Mouse (Mus musculus) adrenal gland, postnatal 14 days (tissue): ENCODE data around the gene Bahd1. TPM values are rescaled to one million over a fixed set of nuclear protein-coding genes. Genes with fewer than 3 reads are reported as not detected.
A peak's percentile ranks its signal among the peaks of the same experiment; 100 is the strongest.

Source experiments
- DNase-seq: peaks from one replicate; pipeline ENCODE4 v3.0.0; 2021; ENCODE audit warnings: mixed read lengths
- long read RNA-seq, 2 experiments: library from polyadenylated mRNA; stranded (forward); transcript quantifications; one replicate each; pipeline ENCODE4 v2.0.0; 2021
- total RNA-seq: library from RNA; stranded (reverse); gene quantifications from 2 replicates; pipeline ENCODE4 v1.2.3, GENCODE M21; 2021

The Bahd1 gene
- 32.3 and 33.7 TPM in 2 replicates for total RNA-seq
- long read RNA-seq, experiment 1, partial matches to known transcripts = 2 of 3 reads
- long read RNA-seq, experiment 1, other reads (novel, unspliced or antisense) = 1 of 3 reads
- long read RNA-seq, experiment 2, partial matches to known transcripts = 3 of 3 reads
- long read RNA-seq, experiment 2, other reads (novel, unspliced or antisense) = 0 of 3 reads

DNA sequence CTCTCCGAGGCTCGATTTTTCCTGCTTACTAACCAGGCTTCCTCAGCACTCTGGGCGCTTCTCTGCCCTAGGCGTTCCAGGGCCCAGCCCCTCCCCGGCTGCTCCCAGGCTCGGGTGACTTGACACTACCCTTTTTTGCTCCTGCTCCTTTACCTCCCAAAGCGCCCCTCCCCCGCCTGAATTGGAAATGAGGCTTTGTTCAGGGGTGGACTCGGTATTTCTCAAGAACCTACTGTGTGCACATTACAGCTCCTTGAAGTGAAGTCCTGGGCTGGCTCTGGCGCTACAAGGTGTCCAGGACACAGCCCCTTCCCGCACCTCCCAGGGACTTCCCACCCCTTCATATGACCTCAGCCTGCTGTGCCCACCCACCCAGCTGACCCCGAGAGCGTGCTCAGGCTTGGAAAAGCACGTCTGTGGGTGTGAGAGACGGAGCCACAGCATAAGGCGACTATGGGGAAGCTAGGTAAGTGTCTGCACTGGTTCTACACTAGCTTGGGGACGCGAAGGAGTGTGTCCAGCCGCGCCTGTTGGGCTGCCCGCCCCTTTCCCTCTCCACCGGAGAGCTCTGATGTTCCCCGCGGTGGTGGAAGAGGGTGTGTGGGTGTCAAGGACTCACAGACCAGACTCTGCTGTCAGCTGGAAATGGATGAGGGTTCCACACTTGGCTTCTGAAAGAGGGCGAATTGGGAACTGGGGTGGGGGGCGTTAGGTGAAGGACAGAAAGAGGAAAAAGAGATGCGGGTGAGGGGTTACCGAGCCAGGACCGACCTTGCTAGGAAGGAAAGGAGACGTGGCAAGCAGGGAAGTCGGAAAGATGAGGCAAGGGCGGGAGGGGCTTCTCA lies at the start of gene Bahd1:
Gene Bahd1 (plus strand): TSS at position 397 of the 845 bp plus-strand sequence.
- DNase-seq = peak; percentile 73

DNA sequence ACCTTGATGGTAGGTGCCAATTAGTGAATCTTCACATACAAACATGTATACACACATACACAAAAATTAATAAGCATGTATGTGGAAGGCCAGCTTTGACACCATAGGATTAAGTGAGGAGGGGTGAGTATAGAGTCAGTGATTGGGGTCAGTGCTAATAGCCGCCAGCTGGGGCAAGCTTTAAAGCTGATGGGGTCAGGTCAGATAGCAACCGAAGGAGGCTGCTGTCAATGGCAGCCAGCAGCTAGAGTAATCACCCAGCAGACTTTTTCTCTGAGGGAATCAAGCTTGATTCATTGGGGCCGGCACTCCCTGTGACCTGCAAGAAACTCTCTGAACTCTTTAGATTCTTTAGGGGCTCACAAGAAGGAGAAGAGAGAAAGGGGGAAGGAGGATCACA lies 48.4 kb upstream of the Bahd1 start:
- no peak for DNase-seq

DNA sequence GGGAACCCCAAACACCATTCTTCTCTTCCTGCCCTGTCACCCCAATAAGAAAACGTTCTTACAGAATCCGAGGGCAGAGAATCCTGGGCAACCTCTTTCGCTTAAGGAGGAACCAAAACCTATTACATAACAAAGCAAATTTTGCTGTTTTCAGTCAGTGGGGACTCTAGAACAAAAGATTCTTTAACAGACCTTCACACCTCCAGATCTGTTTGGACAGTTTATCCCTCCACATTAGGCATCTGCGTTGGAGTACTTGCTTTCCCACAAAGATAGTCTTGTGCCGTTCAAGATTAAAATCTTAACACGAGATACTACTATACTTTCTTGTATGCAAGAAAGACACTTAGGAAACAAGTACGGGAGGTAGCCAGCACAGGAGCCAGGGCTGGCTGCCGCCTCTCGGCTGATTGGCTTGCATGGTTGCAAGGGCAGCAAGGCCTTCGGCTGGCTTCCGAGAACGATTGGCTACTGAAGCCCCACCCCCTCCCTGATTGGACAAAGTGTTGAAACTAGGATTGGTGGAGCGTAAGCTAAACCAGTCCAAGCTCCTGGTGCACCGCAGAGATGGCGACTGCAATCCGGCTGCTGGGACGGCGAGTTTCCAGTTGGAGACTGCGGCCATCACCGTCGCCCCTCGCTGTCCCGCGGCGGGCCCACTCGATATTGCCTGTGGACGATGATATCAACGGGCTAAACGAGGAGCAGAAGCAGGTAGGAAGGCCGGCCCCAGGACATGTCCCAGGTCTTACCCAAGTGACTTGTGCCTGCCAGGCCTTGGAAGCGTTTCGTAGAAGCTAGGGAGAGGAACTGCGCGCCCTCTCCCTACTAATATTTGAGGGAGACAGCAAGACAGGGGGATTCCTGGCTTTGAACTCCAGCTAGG lies 38.5 kb upstream of the Bahd1 start, which contains the start of gene Ivd:
Gene Ivd (plus strand): TSS at position 501 of the 886 bp plus-strand sequence.
- peak; percentile 97 for DNase-seq

DNA sequence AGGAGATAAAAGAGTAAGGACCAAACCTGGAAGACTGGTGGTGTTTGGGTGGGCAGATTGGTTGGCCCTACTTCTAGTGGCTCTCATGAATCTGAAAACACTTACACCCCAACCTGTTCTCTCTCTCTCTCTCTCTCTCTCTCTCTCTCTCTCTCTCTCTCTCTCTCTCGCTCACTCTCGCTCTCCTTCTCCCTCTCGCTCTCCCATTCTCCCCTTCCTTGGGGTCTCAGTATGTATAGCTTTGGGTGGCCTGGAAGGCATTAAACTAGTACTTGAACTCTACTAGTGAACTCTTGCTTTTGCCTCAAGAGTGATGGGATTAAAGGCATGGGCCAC lies 37.9 kb upstream of the Bahd1 start:
- DNase-seq = no peak

DNA sequence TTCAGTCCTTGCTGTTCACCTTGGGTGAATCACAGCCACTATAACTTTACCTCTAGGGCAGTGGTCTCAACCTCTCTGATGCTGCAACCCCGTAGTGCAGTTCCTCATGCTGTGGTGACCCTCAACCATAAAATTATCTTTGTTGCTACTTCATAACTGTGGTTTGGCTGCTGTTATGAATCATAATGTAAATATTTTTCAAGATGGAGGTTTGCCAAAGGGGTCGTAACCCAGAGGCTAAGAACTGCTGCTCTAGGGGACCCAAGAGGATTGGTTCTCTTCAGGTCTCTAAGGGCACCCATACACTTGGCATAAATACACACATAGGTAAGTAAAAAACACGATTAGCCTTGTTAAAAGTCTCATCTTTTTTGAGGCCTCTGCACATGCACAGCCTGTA lies 29.6 kb upstream of the Bahd1 start:
- DNase-seq = no peak

DNA sequence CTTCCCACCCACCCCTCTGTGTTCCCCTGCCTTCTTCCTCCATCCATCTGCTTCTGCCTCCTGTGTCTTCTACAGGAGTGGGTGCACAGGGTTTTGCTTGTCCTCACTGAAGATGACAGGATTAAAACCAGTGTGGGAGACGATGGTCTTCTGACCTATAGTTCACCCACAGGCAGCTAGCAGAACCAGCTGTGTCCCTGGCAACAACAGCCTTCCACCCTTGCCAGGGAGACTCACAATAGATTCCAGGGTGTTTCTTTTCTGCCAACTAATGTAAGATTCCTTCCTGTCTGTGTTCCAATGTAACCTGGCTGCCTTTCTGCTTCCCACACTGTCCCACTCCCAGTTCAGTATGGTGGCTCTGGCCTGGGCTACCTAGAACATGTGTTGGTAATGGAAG lies 29.1 kb upstream of the Bahd1 start:
- DNase-seq = no peak

DNA sequence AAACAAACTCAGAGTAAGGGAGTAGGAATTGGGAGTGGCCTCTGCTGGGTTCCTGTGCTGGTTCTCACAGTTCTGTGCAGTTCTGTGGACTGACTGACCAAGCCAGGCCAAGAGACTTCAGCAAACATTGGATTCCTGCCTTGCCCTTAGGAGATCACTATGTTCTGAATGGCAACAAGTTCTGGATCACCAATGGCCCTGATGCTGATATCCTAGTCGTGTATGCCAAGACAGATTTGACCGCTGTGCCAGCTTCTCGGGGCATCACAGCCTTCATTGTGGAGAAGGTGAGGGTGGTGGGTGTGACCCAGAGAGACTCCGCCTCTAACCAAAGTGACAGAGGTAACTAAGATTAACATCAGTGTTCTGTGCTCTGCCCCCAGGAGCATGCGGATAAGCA lies 27.2 kb upstream of the Bahd1 start:
- DNase-seq = no peak

DNA sequence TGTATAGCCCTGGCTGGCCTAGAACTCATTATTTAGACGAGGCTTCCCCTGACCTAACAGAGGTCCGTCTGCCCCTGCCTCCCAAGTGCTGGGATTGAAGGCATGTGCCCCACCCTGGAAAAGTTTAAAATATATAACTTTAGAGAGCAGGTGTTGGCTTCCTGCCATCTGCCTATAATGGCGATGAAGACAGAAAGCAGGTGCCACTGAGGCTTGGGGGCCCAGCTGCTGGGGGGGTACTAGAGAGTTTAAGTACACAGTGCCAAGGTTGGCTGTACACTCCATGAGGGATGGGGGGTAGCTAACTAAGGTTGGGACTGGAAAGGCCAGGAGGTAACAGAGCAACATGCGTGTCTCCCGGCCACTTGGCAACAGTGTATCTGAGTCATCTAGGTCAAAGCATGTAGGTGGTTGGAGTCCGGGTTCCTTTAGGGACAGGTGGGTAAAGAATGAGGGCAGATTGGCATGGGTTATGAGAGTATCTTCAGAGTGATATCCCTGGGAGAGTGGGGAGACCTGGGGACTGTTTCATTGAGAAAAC lies 26.2 kb upstream of the Bahd1 start:
- no peak for DNase-seq

DNA sequence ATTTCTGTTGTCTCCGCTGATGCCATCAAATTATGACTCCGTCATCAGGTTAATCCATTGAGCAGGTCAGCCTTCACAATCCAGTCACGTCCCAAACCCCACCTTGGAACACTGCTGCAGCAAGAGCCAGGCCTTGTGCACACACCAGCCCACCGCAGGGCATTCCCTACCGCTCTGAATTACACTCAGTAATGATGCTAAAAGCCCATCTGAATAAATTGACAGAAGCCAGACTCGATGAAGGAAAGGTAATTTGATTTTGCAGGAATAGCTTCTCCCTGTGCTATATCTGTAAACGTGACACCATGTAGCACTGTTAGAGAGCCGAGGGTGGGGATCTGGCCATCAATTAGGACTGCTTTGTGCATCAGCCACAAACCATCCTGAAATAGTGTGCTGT lies 24.9 kb upstream of the Bahd1 start:
- DNase-seq = no peak

DNA sequence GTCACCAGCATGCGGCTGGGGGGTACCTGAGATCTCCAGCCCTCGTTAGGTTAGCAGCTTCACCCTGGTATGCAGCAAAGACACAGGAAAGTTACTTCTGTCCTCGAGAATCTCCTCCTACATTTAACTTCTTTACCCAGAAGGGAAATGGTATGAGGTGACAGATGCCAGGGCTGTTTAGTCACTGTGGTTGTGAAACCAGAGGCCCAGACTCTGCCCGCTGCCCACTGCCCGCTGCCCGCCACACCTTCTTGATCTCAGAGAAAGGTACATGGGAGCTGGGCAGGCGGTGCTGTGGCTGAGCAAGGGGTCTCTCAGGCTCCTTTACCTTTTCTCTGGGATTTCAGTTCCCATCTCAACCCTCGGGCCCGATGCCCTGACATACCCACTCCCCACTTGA lies 23.7 kb upstream of the Bahd1 start:
- DNase-seq = no peak

DNA sequence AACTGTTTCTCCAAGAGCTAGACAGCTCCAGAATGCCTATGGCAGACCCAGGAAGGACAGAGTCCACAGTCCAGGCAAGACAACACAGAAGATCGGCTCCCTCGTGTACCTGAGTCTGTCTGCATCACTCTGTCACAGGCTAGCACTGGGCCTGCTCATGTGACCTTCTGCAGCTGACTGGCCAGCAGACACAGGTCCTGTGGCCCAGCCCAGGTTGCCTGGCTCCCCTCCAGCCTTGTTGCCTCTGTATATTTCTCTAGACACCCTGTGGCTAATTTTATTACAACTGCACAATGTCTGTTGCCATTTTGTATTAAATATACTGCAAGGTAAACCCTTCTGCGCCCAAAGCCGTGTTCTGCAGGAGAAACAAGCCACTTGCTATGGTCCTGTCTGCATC lies 19.2 kb upstream of the Bahd1 start:
- DNase-seq = peak; percentile 56

DNA sequence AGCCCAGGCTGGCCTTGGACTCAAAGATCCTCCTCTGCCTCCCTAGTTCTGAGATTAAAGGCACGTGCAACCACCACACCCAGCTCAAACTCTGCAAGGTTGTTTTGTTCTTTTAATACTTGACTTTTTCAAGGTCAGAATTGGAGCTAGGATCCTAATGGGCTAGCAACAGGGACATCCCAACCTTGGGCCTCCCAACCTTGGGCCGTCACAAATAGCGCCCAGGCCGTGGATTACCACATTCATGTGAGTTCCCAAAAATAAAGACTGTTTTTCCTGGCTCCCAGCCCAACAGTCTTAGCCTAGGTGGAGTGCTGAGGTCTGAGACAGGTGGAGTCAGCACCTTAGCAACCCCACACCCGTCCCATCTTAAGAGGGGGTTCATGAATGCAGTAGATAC lies 18.2 kb upstream of the Bahd1 start:
- peak; percentile 52 for DNase-seq

DNA sequence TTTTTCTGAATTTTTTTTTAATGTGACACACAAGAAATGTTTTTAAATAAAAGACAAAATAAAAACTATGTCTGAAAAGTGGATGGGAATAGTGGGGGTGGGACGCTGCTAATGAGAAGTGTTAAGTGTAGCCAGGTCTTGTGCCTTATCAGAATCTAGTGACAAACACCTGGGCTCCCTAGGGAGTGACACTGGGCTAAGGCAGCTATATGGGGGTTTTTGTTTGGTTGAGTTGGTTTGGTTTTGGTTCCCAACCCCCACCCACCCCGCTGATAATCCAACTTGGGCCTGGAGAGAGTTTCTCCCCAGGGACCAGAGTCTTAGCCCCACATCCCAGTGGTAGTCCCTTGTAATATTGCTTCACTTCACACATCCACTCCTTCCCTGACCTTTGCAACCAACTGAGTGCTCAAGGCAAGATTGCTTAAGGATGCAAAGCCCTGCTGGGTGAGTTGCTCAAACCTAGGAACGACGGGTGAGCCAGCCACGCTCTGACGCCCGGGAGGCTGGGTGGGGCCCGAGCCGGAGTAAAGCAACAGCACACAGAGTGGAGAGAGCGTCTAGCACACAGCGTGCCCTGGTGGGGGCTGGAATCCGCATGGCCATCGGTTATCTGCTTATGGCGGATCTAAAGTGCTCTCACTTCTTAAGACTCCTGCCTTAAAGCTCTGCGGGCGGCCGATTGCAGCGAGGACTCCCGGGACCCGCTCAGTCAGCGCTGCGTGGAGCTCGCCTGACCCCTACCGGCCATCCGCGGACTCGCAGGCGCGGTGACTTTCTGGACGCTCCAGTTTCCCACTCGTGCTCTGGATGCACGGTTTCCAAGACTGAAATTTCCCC lies 17.1 kb upstream of the Bahd1 start:
- DNase-seq = peak; percentile 92

DNA sequence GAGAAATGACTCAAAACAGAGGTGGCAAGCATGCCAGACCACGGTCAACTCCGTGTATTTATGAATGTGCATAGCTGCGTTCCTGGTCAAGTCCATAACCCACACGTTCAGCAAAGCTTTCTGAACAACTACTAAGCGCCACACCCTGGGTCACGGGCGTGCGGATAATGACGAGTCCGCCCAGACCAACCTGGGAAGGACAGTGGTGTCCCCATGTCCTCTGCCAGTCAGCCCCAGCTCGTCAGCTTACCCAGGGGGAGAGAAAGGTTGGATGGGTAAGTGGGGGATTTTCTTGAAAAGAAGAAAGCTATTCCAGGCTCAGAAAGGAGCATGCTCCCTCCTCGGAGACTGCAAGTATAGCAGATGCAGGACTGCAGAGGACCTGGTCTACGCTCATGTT lies 12.7 kb upstream of the Bahd1 start:
- DNase-seq = no peak

DNA sequence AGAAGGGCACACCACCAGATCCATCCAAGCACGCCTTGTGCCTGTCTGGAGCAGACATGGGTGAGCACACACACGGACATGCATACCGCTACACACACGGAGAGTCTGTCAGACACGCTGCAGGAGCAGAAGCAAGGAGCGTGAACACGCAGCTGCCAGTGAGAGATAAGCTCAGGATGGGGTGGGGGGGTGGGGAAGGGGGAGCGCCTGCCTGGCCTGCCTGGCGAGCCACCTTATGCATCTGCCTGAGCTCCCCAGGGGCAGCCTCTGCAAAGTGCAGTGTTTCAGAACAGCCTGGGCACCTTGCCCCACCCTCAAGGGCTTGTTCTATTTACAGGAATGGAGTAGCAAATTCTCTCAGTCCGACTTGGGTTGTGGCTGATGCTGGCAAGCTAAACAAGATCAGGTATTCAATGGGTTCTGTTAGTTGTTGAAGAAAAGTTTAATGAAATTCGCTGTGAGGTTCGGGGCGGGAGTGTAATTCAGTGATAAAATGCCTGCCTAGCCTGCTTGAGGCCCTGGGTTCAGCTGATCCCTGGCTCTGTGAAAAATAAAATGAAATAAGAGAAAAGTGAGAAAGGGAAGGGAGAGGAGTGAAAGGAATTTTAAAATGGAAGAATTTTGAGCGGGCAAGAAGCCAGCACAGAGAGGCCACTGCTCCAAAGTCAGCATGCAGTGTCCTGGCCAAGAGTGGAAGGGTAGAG lies 12.2 kb upstream of the Bahd1 start:
- peak; percentile 40 for DNase-seq

DNA sequence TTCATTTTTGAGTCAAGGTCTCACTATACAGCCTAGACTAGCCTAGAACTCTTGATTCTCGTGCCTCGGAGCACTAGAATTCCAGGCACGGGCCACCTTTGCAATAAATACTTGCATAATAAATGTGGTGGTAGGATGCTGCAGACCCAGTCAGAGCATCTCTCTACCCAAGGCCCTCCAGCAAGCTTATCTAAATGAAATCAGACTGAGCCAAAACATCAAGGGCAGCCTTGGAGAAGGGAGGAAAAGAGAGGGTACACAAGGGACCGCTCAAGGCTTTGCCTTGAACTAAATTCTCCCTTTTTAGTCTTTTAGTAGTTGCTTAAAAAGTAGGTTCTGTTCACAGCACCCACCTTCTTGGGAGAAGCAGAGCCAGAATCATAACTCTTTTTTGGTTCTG lies 9.0 kb upstream of the Bahd1 start:
- DNase-seq = peak; percentile 40

DNA sequence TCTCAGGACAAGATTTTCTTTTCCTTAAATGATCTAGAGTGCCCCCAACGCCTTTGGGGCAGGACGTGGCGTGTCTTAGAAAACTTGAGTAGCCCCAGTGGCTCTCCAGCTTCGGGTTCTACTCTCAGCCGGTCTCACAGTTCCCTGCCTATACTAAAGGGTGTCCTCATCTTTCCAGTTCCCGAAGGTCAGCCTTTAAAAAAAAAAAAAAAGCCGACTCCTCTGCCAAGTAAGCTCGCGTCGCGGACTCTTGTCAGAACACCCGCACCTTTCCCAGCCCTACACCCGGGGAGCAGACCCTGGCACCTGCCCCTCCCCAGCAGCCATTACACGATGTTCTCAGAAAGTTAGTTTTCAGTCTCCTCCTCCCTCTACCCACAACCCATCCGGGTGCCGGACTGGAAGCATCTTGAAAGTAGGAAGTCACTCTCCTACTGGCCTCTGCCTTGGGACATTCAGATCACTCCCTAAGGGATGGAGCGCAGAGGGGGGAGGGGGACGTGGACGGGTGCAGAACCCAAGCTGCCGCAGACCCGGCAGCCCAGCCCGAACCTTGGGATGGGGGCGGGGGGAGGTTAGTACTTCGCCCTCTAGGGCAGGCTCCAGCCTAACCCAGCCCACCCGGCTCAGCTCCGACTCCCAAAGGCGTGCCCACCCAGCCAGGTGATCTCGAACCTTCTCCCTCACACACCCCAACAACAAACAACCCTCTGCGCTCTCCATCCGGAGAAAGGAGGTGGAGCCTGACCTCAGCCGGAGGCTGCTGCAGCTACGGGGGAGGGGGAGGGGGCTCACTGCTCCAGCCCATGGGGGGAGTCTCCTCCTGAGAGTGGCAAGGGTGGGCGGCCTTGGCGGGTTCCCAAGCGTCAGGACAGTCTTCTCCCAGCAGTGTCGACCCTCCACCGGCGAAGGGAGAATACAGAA lies 3.9 kb upstream of the Bahd1 start:
- peak; percentile 87 for DNase-seq

DNA sequence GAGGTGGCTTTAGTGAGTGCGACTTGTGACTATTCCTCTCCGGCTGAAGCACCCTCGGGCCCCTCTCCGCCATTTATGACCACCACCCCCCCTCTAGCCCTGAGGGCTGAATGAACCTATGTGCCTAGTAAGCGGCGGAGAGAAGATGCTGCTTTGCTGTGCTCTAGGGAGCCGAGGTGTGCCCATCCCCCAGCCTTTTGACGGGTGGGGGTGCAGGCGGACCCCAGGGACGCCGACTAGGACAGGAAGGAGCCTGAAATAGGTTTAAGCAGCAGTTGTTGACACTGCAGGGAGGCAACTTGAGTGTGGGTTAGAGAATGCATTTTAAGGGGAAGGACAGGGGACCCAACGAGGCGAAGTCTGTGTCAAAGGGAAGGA lies 3.3 kb upstream of the Bahd1 start:
- no peak for DNase-seq

DNA sequence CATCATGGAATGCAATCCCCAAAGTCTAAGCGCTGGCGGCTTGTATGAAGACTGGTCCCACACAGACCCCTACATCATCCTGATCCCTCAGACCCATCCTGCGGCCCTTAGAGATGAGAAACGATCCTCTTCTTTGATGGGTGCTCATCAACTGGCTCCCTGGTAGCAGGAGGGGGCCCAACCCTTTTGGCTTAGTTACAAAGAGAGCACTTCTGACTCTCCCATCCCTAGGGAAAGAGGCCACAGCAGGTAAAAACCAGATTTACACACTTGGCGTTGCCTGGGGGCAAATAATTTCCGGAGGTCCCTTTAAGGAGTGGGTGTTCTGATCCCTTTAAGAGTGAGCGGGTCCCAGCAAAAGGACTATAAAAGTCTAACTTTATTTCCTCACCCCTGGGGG lies 2.8 kb upstream of the Bahd1 start:
- DNase-seq = no peak

DNA sequence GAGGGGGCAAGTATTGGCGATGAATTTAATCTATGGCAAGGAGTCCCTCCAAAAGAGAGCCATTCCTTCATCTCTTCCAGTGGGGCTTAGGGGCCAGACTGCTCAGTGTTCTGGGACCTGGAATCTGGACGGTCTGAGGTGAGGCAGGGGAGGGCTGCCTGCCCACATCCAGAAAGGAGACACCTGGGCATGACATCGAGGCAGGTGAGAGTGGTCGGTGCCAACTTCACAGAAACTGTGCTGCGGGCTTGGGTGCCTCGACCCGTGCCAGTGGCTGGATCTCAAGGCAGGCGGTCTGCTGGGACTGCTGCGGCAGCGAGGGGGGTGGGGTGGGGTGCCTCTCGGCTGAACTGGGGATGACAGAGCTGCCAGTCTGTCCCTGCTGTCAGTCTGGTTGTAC lies 2.4 kb upstream of the Bahd1 start:
- no peak for DNase-seq
